In the genomic region with DNA sequence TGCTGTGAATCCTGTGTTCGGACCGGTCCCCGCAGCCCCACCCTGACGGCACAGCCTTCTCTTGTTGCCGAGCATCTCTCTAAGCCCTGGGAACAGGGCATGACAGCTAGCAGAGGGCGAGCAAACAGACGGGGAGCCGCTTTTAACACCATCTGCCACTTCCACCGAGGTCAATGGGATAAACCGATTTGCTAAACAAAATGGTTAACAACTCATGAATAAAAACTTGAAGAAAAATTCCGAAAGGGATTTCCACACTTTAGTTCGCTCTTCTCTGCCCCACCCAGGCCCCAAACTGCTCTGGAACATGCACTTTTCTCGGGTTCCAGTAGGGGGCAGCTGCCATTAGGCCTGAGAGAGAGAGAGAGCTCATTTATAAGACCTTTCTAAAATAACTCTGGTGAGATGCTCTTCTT, we compare ENCODE assay signal across 7 mouse cellular contexts.
DNase-seq lines count a peak whose midpoint lies in the region.

No protein-coding gene starts in this region.

- DNase-seq in left cerebral cortex, adult 18-20 months (ENCODE audit: low spot score in 2 of 2): peak; percentile 37 to 64
- DNase-seq in left cerebral cortex, adult 8-10 months (ENCODE audit: low spot score in 2 of 2): no peak
- peak; percentile 51 for DNase-seq in brain, adult 2 months (ENCODE audit: low read depth, low spot score)
- peak; percentile 72 for DNase-seq in embryo, embryonic 11 days
- DNase-seq in kidney, postnatal 4 days: peak; percentile 48 to 54
- peak; percentile 41 for DNase-seq in right cerebral cortex, postnatal 4 days
- no peak for DNase-seq in thymus, postnatal 4 days

Comparison
In these comparisons a context has a peak if more than half of its experiments do, and no peak if none do; other contexts are left out.
1. DNase-seq: peak in left cerebral cortex, adult 18-20 months (2 of 2), brain, adult 2 months (single experiment), embryo, embryonic 11 days (single experiment), kidney, postnatal 4 days (2 of 2) and right cerebral cortex, postnatal 4 days (single experiment); none in left cerebral cortex, adult 8-10 months (0 of 2) and thymus, postnatal 4 days (single experiment).